25 mouse cellular contexts compared by ENCODE assay signal in genomic region chr15:10663793-10664528, GRCm38 (mm10). TPM values are rescaled to one million over a fixed set of nuclear protein-coding genes. Genes with fewer than 3 reads are reported as not detected.
DNase-seq lines count a peak whose midpoint lies in the region; ATAC-seq lines count a peak whose summit lies in the region.
"Had no signal": no experiment of that assay in that cellular context is flagged by ENCODE, and none has a peak within 500 bp of the region (broad histone marks: within the 10 kb centered on the region; RNA-seq: fewer than 3 reads in every experiment).

No protein-coding gene starts in this region.

- H3K27ac ChIP-seq in kidney, embryonic 14.5 days (ENCODE audit: low read depth, low read length): peak overlapping the region; percentile 14; the same call in 1 of the 2 replicates
- H3K27ac ChIP-seq in midbrain, embryonic 16.5 days (ENCODE audit: low read length): no peak overlapping the region
- H3K27ac ChIP-seq: gastrocnemius, adult 2 months; heart, embryonic 13.5 days; hindbrain, embryonic 13.5 days; limb, embryonic 13.5 days; liver, embryonic 14.5 days; midbrain, embryonic 12.5 days; stomach, embryonic 15.5 days had no signal

- no peak overlapping the region for H3K4me2 ChIP-seq in kidney, embryonic 14.5 days (replicated peaks; ENCODE audit: low read depth, low read length)
- H3K4me2 ChIP-seq in midbrain, embryonic 16.5 days (ENCODE audit: low read length): no peak overlapping the region
- H3K4me2 ChIP-seq: heart, embryonic 13.5 days; hindbrain, embryonic 13.5 days; limb, embryonic 13.5 days; midbrain, embryonic 12.5 days; stomach, embryonic 15.5 days had no signal

- no peaks in the 10 kb centered on the region for H3K27me3 ChIP-seq in kidney, embryonic 14.5 days (ENCODE audit: control insufficient read depth, insufficient read depth, low read length)
- H3K27me3 ChIP-seq in midbrain, embryonic 16.5 days (ENCODE audit: control insufficient read depth, insufficient read depth, low read depth, low read length): no peaks in the 10 kb centered on the region
- H3K27me3 ChIP-seq: hindbrain, embryonic 13.5 days; limb, embryonic 13.5 days; midbrain, embryonic 12.5 days; stomach, embryonic 15.5 days had no signal

- no peak overlapping the region for H3K9ac ChIP-seq in kidney, embryonic 14.5 days (ENCODE audit: low read depth, low read length)
- H3K9ac ChIP-seq in midbrain, embryonic 16.5 days (ENCODE audit: low read depth, low read length): no peak overlapping the region
- H3K9ac ChIP-seq: heart, embryonic 13.5 days; hindbrain, embryonic 13.5 days; limb, embryonic 13.5 days; liver, embryonic 14.5 days; midbrain, embryonic 12.5 days; stomach, embryonic 15.5 days had no signal

- H3K36me3 ChIP-seq in kidney, embryonic 14.5 days (ENCODE audit: control insufficient read depth, insufficient read depth, low read length): no peaks in the 10 kb centered on the region
- H3K36me3 ChIP-seq in midbrain, embryonic 16.5 days (ENCODE audit: control insufficient read depth, insufficient read depth, low read length): no peaks in the 10 kb centered on the region
- H3K36me3 ChIP-seq: heart, embryonic 13.5 days; hindbrain, embryonic 13.5 days; midbrain, embryonic 12.5 days; stomach, embryonic 15.5 days had no signal

- DNase-seq in heart, adult 9 months (ENCODE audit: low spot score in 2 of 2): peak; percentile 19
- no peak for DNase-seq in heart, postnatal 4 days
- DNase-seq in ovary, adult 18-20 months (ENCODE audit: low spot score): peak; percentile 48
- DNase-seq in ovary, postnatal 36 days (ENCODE audit: low spot score): no peak
- peak; percentile 60 to 66 for DNase-seq in kidney, postnatal 4 days
- no peak for DNase-seq in layer of hippocampus, postnatal 14 days (ENCODE audit: low spot score in 2 of 2)
- DNase-seq: adrenal gland, postnatal 10 days; cerebellum, adult 2 months; cerebellum, postnatal 36 days; gastrocnemius, adult 2 months; heart, postnatal 14 days; retina, postnatal 1 day; right cerebral cortex, postnatal 4 days; thymus, adult 2 months; thymus, postnatal 4 days had no signal

- ATAC-seq in kidney, embryonic 14.5 days (ENCODE audit: low FRiP score, low TSS enrichment): no peak
- no peak for ATAC-seq in midbrain, embryonic 16.5 days
- ATAC-seq: forebrain, embryonic 14.5 days; inflammation-experienced regulatory T-cells, adult 6 months had no signal

- 34% methylated on average over 5 of the region's 5 CpGs for whole genome bisulfite sequencing in kidney, embryonic 14.5 days
- 74% methylated on average over 5 of the region's 5 CpGs for WGBS in midbrain, embryonic 16.5 days

- no peaks in the 10 kb centered on the region for H3K9me3 ChIP-seq in kidney, embryonic 14.5 days (ENCODE audit: control insufficient read depth, low read length)
- no peaks in the 10 kb centered on the region for H3K9me3 ChIP-seq in midbrain, embryonic 16.5 days (replicated peaks; ENCODE audit: control insufficient read depth, low read length, poor library complexity, severe bottlenecking)
- H3K9me3 ChIP-seq: heart, embryonic 13.5 days; hindbrain, embryonic 13.5 days; limb, embryonic 13.5 days; midbrain, embryonic 12.5 days; stomach, embryonic 15.5 days had no signal

- H3K4me1 ChIP-seq in kidney, embryonic 14.5 days (ENCODE audit: control insufficient read depth, insufficient read depth, low read length): peaks cover 48% of the 10 kb centered on the region
- no peaks in the 10 kb centered on the region; the same call in 1 of the 2 replicates for H3K4me1 ChIP-seq in midbrain, embryonic 16.5 days (ENCODE audit: control insufficient read depth, insufficient read depth, low read length)
- H3K4me1 ChIP-seq: stomach, embryonic 15.5 days had no signal

- H3K4me3 ChIP-seq in kidney, embryonic 14.5 days (ENCODE audit: low read length): no peak overlapping the region
- no peak overlapping the region for H3K4me3 ChIP-seq in midbrain, embryonic 16.5 days (ENCODE audit: low read depth, low read length)
- H3K4me3 ChIP-seq: gastrocnemius, adult 2 months; heart, embryonic 13.5 days; hindbrain, embryonic 13.5 days; limb, embryonic 13.5 days; midbrain, embryonic 12.5 days; stomach, embryonic 15.5 days had no signal

RNA-seq across cellular contexts. Expression of gene Rai14, which starts 50.5 kb away (rescaled TPM):
- 10 to 100 TPM; 15.1 to 15.9 TPM for total RNA-seq in heart, postnatal 4 days (2021)
- 48.0 and 75.0 TPM in 2 replicates for polyA plus RNA-seq in kidney, embryonic 14.5 days (2014; fragmentation: Nextera tagmentation; extraction: Ambion mirVana)
- polyA plus RNA-seq in midbrain, embryonic 16.5 days (2015; fragmentation: Nextera tagmentation; extraction: Ambion mirVana): 8.6 and 10.2 TPM in 2 replicates
- total RNA-seq in layer of hippocampus, postnatal 14 days (2021): 1 to 10 TPM; 6.5 to 8.1 TPM

Comparison
In these comparisons a context has a peak if more than half of its experiments do, and no peak if none do; other contexts are left out.
1. DNase-seq: peak in heart, adult 9 months (2 of 2), ovary, adult 18-20 months (single experiment) and kidney, postnatal 4 days (2 of 2); none in heart, postnatal 4 days (single experiment), ovary, postnatal 36 days (single experiment) and layer of hippocampus, postnatal 14 days (0 of 2).